Mouse (Mus musculus) hematopoietic stem cell, adult 5-6 weeks (primary cell): ENCODE results near the gene Etfb. TPM values are rescaled to one million over a fixed set of nuclear protein-coding genes. Genes with fewer than 3 reads are reported as not detected.
A peak's percentile ranks its signal among the peaks of the same experiment; 100 is the strongest.

ENCODE experiments used
- ATAC-seq, 2 experiments: fragments of 125-278 bp in 1 of 2; replicated peaks in 1 of 2; 2 replicates each; pipeline ENCODE4 v1.8.0; 2016 to 2017; ENCODE audit warnings: inconsistent platforms in 2 of 2, mild to moderate bottlenecking in 2 of 2, moderate number of reproducible peaks in 2 of 2, low read depth in 1 of 2, moderate TSS enrichment in 1 of 2; ENCODE audit not compliant: low FRiP score in 2 of 2, poor library complexity in 2 of 2, severe bottlenecking in 2 of 2, insufficient read depth in 1 of 2, low TSS enrichment in 1 of 2
- total RNA-seq: library from RNA; stranded (forward); fragments of 172-1452, 232-1000 nt; gene quantifications from 2 replicates; pipeline ENCODE4 v1.2.3, GENCODE M21; 2017

Etfb gene
- total RNA-seq, 1 experiment from 2014 or later: 316 TPM

GRCm38 (mm10) chr7:43481191-43481590 lies 37.3 kb downstream of the Etfb start:
- ATAC-seq: no peak

DNA sequence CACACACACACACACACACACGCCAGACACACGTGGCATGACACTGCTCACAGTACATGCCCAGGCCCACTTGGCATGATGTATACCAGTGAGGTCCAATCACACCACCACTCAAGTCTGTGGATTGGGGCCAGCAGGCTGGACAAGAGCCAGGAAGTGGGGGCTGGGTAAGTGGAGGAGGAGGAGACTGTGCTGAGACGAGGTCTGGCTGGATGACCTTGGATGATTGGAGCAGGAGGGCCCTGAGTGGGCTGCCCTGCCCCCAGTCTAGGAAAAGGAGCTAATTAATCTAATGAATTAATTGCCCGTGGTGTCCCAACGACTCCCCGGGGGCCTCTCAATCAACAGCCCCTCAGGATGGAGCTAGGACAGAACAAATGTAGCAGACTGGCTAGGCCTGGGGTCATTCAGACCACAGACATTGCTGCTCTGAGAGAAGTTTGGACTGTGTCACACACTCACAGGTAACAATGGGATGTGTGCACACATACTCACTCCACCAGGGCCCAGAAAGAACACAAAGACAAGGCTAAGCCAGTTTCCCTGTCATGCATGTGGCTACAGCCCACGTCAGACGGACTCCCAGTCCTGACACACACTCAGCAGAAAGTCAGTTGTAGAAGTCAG lies 38.3 kb downstream of the Etfb start:
- no peak for ATAC-seq

- peak in 1 of 2 experiments; percentile 33; a peak in 1 of 4 replicates for ATAC-seq
Measured at GRCm38 (mm10) chr7:43483236-43483635, 39.4 kb downstream of the Etfb start.

GRCm38 (mm10) chr7:43488646-43489045 lies 44.8 kb downstream of the Etfb start:
- ATAC-seq: no peak

- ATAC-seq: no peak
Measured at GRCm38 (mm10) chr7:43489631-43490125, 45.8 kb downstream of the Etfb start, which contains the start of gene Iglon5. Gene Iglon5 (minus strand): TSS chr7:43490075.

GRCm38 (mm10) chr7:43490182-43490584 lies 46.3 kb downstream of the Etfb start:
- ATAC-seq: no peak

DNA sequence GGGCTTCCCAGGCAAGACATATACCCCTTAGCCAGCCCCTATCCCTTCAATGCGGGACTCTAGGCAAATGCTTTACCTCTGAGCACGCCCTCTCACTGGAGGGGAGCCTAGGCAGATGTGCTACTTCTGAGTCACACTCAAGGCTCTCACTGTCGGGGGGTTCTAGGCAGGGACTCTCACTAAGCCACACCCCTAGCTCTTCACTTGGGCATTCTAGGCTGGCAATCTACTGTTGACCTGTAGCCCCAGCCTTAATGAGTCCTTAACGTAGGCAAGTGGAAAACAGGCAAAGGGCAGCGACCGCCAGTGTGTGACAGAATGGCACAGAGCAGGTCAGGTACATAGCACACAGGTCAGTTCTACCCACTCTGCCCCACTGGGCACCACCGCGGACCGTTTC lies 47.0 kb downstream of the Etfb start:
- no peak for ATAC-seq

- ATAC-seq: peak; percentile 94 to 97
Measured at GRCm38 (mm10) chr7:43495343-43496021, 51.6 kb downstream of the Etfb start.

Other genes starting within 250 kb of the Etfb start
- gene Zfp715, start 130.8 kb upstream of the Etfb start, total RNA-seq: 23.1 and 28.8 TPM in 2 replicates
- 5.0 and 7.6 TPM in 2 replicates for gene Siglecf, start 92.7 kb upstream of the Etfb start, total RNA-seq
- gene Siglecg, start 35.9 kb upstream of the Etfb start, total RNA-seq: 3.0 and 6.3 TPM in 2 replicates
- not detected in 2 replicates for gene Lim2, start 16.4 kb upstream of the Etfb start, total RNA-seq
- gene Nkg7, start 7.0 kb upstream of the Etfb start, total RNA-seq: 94.2 and 115 TPM in 2 replicates
- not detected in 2 replicates for gene Cldnd2, start 3.3 kb upstream of the Etfb start, total RNA-seq
- gene Gm45233, start within 50 bp of the Etfb start, total RNA-seq: 2.5 TPM in 1 of 2 replicates, not detected in the other
- 5.0 and 5.1 TPM in 2 replicates for gene Vsig10l, start 19.1 kb downstream of the Etfb start, total RNA-seq
- not detected in 2 replicates for gene Iglon5, start 46.0 kb downstream of the Etfb start, total RNA-seq
- not detected in 2 replicates for gene 4931406B18Rik, start 61.9 kb downstream of the Etfb start, total RNA-seq
- 26.9 and 29.0 TPM in 2 replicates for gene Cd33, start 100.3 kb downstream of the Etfb start, total RNA-seq
- 6.1 and 6.6 TPM in 2 replicates for gene Zfp658, start 118.2 kb downstream of the Etfb start, total RNA-seq
- 10.9 and 15.6 TPM in 2 replicates for gene Zfp719, start 135.5 kb downstream of the Etfb start, total RNA-seq
- gene Zfp819, start 163.1 kb downstream of the Etfb start, total RNA-seq: not detected in 2 replicates
- gene Ceacam18, start 190.6 kb downstream of the Etfb start, total RNA-seq: not detected in 2 replicates
- 1.7 and 4.1 TPM in 2 replicates for gene Siglece, start 216.1 kb downstream of the Etfb start, total RNA-seq
- gene Ctu1, start 227.9 kb downstream of the Etfb start, total RNA-seq: 6.3 and 9.8 TPM in 2 replicates
- gene Klk14, start 246.3 kb downstream of the Etfb start, total RNA-seq: not detected in 2 replicates